Mouse (Mus musculus): ENCODE data around the gene Cacna1b. TPM values are rescaled to one million over a fixed set of nuclear protein-coding genes. Genes with fewer than 3 reads are reported as not detected.

Gene Cacna1b
- polyA plus RNA-seq, 1 experiment = 66.4 TPM

DNA sequence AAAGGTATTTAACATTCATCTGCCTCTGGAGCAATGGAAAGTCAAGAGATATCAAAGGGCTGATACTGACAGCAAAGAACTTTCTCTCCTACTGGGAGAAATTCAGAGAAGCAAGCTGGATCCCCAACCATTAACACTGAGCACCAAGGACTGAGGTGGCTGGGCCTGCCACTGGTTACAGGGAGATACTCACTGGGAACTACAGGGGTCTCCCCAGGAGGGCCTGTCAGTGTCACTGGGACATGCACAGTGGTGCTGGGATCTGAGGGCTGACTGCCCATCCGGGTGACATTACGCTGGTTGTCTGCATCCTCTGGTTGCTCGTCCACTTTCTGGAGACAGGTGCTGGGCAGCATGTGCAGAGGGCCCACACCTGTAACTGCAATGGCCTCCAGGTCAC, 85.3 kb downstream of the Cacna1b start:
- TF ChIP-seq POLR2A (IDR thresholded peaks at IDR 0.05; ENCODE audit: extremely low read depth, insufficient read depth, low read length) = no peak
- no peak for TF ChIP-seq CTCF (IDR thresholded peaks at IDR 0.05; ENCODE audit: extremely low read depth, insufficient read depth, low read length)
- Histone ChIP-seq H3K27ac (ENCODE audit: insufficient read depth, low read length) (no peak overlapping the region), H3K4me3 (ENCODE audit: insufficient read depth, low read length) (no peak overlapping the region), H3K4me1 (ENCODE audit: control insufficient read depth, insufficient read depth, low read length) (peaks cover 1% of the 10 kb centered on the region)

DNA sequence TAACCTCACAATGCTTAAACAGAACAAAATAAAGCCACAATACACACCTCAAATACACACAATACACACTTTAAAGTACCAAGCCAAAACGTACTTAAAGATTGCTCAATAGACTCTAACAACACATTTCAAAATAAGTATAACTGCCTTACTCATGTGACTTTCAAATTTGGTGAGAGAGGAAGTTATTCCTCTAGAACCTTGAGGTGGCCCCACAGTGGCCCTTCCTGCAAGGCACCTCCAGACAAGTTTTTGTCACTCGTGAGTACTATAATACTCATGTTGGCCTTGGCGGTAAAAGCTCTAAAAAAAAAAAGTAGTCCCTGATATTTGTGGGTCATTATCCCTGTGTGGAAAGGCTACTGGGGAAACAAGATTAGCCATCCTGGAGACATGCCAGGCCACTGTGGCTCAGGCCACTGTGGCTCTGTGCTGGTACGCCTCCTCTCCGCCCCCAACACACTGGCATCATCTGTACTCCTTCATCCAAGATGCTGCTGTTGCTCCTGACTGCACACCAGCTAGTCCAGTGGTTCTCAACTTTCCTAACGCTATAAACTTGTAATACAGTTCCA, 88.4 kb downstream of the Cacna1b start:
- Histone ChIP-seq H3K4me3 (ENCODE audit: insufficient read depth, low read length) (no peak overlapping the region), H3K4me1 (ENCODE audit: control insufficient read depth, insufficient read depth, low read length) (no peaks in the 10 kb centered on the region; the same call in 1 of the 2 replicates), H3K27ac (ENCODE audit: insufficient read depth, low read length) (no peak overlapping the region)
- no peak for TF ChIP-seq CTCF (IDR thresholded peaks at IDR 0.05; ENCODE audit: extremely low read depth, insufficient read depth, low read length)
- TF ChIP-seq POLR2A (IDR thresholded peaks at IDR 0.05; ENCODE audit: extremely low read depth, insufficient read depth, low read length) = no peak

DNA sequence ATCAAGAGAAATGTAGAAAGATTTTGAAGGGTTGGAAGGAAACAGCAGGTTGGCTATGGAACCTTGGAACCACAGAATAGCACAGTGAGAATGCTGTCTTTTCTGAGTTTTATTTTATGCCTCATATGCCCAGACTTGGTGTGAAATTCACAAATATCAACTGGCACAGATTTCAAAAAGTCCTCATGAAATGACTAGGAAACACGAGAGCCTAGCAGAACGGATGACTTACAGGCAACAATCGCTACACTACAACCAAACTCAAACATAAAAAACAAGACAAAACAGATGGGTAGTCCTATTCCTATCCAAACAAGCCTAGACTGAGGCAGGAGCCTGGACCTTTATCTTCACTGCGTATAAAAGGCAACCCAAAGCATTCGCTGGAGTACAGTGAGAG, 94.4 kb downstream of the Cacna1b start:
- Histone ChIP-seq H3K4me3 (ENCODE audit: insufficient read depth, low read length) (no peak overlapping the region), H3K27ac (ENCODE audit: insufficient read depth, low read length) (peak overlapping the region; percentile 7; the same call in 1 of the 2 replicates), H3K4me1 (ENCODE audit: control insufficient read depth, insufficient read depth, low read length) (peaks cover 5% of the 10 kb centered on the region)
- TF ChIP-seq CTCF (IDR thresholded peaks at IDR 0.05; ENCODE audit: extremely low read depth, insufficient read depth, low read length) = no peak
- TF ChIP-seq POLR2A (IDR thresholded peaks at IDR 0.05; ENCODE audit: extremely low read depth, insufficient read depth, low read length) = no peak

DNA sequence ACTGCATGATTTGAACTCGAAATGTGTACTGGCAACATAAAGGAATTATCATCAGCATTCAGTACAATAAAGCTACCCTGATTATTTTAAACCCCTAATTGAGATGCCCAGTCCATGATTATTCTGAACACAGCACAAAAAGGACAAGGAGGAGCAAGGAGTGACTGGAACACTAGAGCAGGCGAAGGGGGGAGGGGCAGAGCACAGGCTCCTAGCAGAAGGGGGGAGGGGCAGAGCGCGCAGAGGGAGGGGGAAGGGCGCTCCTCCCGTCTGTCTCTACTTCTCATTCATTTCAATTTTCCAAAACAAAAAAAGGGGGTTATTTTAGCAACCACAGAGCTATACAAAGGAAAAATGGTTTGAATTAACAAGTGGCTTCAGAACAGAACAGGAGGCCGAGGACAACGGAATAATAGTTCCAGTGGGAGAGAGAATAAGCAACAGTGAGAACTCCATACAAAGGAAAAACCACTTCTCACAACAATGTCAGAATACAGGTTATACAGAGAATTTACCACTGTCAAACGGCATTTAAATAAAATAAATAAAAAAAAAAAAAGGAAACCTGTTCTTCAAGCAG, 98.2 kb downstream of the Cacna1b start:
- H3K4me1 ChIP-seq (ENCODE audit: control insufficient read depth, insufficient read depth, low read length) = peaks cover 9% of the 10 kb centered on the region
- TF ChIP-seq POLR2A (IDR thresholded peaks at IDR 0.05; ENCODE audit: extremely low read depth, insufficient read depth, low read length) = no peak
- no peak for TF ChIP-seq CTCF (IDR thresholded peaks at IDR 0.05; ENCODE audit: extremely low read depth, insufficient read depth, low read length)
- H3K4me3 ChIP-seq (ENCODE audit: insufficient read depth, low read length) = no peak overlapping the region
- H3K27ac ChIP-seq (ENCODE audit: insufficient read depth, low read length) = no peak overlapping the region

DNA sequence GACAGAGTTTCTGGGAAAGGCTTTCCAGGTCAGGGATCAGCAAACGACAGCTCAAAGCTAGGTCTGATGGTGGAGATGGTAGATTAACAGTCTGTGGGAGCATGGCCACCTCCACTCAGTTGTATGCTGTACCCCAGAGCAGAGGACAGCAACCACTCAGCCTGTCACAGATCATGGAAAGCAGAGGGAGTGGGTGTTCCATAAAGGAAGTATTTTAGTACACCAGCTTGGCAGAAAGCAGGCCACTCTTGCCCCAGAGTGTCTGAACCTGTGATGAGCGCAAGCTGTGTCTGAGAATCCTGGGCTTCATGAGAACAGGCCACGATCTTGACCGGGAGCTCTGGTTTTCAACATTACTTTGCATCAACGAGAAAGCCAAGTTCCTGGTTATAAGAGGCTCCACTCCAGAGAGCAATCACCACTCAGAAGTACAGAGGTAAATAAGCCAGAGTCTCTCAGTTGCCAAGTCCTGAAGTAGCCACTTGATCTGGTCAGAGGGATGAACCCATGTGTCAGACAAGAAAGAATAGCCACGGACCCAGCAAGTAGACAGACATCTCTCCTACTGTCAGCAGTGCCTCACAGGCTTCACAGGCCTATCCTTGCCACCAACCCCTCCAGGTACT, 103.7 kb downstream of the Cacna1b start:
- Histone ChIP-seq H3K4me1 (ENCODE audit: control insufficient read depth, insufficient read depth, low read length) (peaks cover 12% of the 10 kb centered on the region), H3K27ac (ENCODE audit: insufficient read depth, low read length) (no peak overlapping the region), H3K4me3 (ENCODE audit: insufficient read depth, low read length) (no peak overlapping the region)
- TF ChIP-seq CTCF (IDR thresholded peaks at IDR 0.05; ENCODE audit: extremely low read depth, insufficient read depth, low read length) = no peak
- no peak for TF ChIP-seq POLR2A (IDR thresholded peaks at IDR 0.05; ENCODE audit: extremely low read depth, insufficient read depth, low read length)

DNA sequence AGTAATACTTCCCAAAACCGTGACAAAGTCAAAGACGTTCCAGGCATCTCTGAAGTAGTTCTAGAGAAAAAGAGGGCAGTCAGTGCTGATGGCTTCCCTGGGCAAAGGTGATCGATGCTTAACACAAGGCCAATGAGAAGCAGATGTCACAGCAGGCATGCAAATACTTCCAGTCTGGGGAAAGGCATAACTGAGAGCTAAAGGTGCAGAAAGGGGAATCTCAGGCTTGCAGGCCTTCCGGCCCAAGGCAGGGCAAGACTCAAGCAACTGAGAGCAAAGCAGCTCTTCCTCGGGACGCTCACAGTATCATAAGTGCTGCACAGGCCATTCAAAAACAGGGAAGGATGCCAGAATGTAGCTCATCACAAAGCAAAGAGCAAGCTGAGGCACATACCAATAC, 114.4 kb downstream of the Cacna1b start:
- no peaks in the 10 kb centered on the region for H3K4me1 ChIP-seq (ENCODE audit: control insufficient read depth, insufficient read depth, low read length)
- TF ChIP-seq CTCF (IDR thresholded peaks at IDR 0.05; ENCODE audit: extremely low read depth, insufficient read depth, low read length) (no peak), POLR2A (IDR thresholded peaks at IDR 0.05; ENCODE audit: extremely low read depth, insufficient read depth, low read length) (no peak)
- H3K27ac ChIP-seq (ENCODE audit: insufficient read depth, low read length) = no peak overlapping the region

DNA sequence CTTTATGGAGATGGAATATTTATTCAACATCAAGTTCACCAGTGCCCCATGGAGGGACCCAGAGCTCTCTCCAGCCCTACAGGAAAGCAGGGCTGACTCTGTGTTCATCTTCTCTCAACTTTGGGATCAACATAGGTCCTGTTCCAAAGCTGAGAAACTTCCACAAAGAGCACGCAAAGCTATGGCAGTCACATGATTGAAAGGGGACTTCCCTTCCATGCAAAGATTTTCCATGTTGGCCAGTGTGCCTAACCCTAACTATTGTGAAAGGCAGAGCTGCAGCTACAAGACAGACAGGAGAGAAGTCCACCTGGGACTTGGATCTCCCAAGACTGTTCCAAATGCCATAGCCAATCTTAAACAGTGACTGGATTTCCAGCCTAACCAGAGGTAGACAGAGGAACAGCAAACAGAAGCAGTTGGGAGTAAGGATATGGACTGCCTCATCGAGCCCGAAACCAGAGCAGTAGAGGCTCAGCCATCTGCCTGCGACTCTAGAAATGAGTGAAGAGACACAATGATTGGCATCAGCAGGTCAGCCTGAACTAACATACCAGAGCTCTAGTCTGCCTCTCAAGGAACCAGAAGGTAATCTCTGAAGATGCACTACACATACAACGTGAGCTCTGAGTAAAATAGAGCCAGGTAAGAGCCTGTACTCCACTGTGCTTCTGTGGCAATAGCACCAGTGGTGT, 116.4 kb downstream of the Cacna1b start:
- Histone ChIP-seq H3K4me1 (ENCODE audit: control insufficient read depth, insufficient read depth, low read length) (no peaks in the 10 kb centered on the region; the same call in 1 of the 2 replicates), H3K27ac (ENCODE audit: insufficient read depth, low read length) (no peak overlapping the region), H3K4me3 (ENCODE audit: insufficient read depth, low read length) (no peak overlapping the region)
- TF ChIP-seq POLR2A (IDR thresholded peaks at IDR 0.05; ENCODE audit: extremely low read depth, insufficient read depth, low read length) = no peak
- TF ChIP-seq CTCF (IDR thresholded peaks at IDR 0.05; ENCODE audit: extremely low read depth, insufficient read depth, low read length) = no peak

More for the DNA sequence above, 114.4 kb downstream of the Cacna1b start:
- H3K4me3 ChIP-seq (ENCODE audit: insufficient read depth, low read length) = no peak overlapping the region

DNA sequence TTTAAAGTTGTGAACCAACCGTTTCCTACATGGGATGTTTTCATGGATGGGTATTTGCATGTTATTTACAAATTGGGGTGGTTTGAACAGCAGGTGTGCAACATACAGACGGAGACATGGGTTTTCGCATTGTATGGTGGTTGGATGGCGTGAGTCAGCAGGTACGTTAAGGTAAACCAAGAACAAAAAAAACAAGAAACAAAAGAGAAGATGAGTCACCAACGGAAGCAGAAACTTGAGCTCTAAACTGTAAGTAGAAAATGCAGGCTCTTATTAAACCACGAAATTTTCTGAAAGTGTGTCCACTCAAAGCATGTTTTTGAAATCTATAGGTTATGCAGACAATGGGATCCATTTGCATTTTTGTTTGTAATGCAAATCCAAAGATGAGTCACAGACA, 120.1 kb downstream of the Cacna1b start:
- TF ChIP-seq CTCF (IDR thresholded peaks at IDR 0.05; ENCODE audit: extremely low read depth, insufficient read depth, low read length) = no peak
- no peak for TF ChIP-seq POLR2A (IDR thresholded peaks at IDR 0.05; ENCODE audit: extremely low read depth, insufficient read depth, low read length)
- Histone ChIP-seq H3K4me1 (ENCODE audit: control insufficient read depth, insufficient read depth, low read length) (peaks cover 4% of the 10 kb centered on the region; the same call in 1 of the 2 replicates), H3K27ac (ENCODE audit: insufficient read depth, low read length) (no peak overlapping the region), H3K4me3 (ENCODE audit: insufficient read depth, low read length) (no peak overlapping the region)

DNA sequence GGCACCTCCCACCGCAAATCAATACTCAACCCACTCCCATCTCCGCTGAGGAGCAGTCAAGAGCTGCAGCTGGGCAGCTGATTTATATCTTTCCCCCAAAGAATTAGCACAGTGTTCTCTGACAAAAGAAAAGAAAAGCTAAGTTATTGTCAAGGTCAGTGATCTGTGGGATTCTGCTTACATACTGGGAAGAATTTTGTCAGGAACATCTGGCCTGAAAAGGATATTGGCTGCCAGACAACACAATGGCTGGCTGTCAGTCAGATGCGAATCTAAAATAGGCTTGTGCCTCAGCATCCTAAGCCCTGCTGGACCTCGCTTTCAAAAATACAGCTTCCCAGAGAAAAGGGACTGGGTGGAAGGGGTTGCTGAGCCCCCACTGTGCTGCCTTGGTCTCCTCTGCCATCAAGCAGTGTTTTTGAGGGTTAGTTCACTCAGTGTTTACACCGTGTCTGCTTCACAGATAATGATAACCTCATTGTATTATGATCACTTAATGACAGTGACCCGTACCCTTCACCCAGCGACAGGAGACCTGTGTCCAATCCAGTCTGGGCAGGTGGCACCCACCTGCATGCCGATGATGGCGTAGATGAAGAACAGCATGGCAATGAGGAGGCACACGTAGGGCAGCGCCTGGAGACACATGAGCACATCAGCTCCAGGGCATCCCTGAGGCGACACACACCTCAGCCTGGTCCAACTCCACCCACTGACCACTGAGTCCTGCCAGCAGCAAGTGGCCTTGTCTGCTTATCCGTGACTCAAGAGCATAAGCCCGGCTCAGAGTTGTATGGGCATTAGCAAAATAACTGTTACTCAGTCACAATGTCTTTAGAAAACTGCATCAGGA, 124.6 kb downstream of the Cacna1b start:
- H3K4me3 ChIP-seq (ENCODE audit: insufficient read depth, low read length) = no peak overlapping the region
- TF ChIP-seq POLR2A (IDR thresholded peaks at IDR 0.05; ENCODE audit: extremely low read depth, insufficient read depth, low read length) (no peak), CTCF (IDR thresholded peaks at IDR 0.05; ENCODE audit: extremely low read depth, insufficient read depth, low read length) (no peak)
- H3K4me1 ChIP-seq (ENCODE audit: control insufficient read depth, insufficient read depth, low read length) = peaks cover 4% of the 10 kb centered on the region
- H3K27ac ChIP-seq (ENCODE audit: insufficient read depth, low read length) = no peak overlapping the region
